Mouse (Mus musculus): ENCODE measurements around the gene Gm16434.
"Not testable (repeated sequence)": the region's sequence is repeated elsewhere in the genome, so short reads cannot be mapped to it uniquely, and the experiment has no call there.

The Gm16434 gene

GRCm38 (mm10) chr14:7194440-7194839, at the start of gene Gm16434:
Gene Gm16434 (minus strand): TSS chr14:7194540.
- DNase-seq = not testable (repeated sequence)

- DNase-seq = not testable (repeated sequence)
Measured at GRCm38 (mm10) chr14:7243498-7243897, 49.2 kb upstream of the Gm16434 start.

GRCm38 (mm10) chr14:7200070-7200469, 5.7 kb upstream of the Gm16434 start:
- DNase-seq = not testable (repeated sequence)

- not testable (repeated sequence) for DNase-seq
Measured at GRCm38 (mm10) chr14:7174483-7174971, 19.8 kb downstream of the Gm16434 start, which contains the start of gene Gm3512. Gene Gm3512 (minus strand): TSS chr14:7174533.
